Comparison of ENCODE assay signal across 22 mouse cellular contexts in genomic region chr11:63093601-63094000, GRCm38 (mm10). TPM values are rescaled to one million over a fixed set of nuclear protein-coding genes. Genes with fewer than 3 reads are reported as not detected.
DNase-seq lines count a peak whose midpoint lies in the region; TF ChIP-seq lines count a peak whose summit lies in the region.
"Had no signal": no experiment of that assay in that cellular context is flagged by ENCODE, and none has a peak within 500 bp of the region (broad histone marks: within the 10 kb centered on the region; RNA-seq: fewer than 3 reads in every experiment).

No protein-coding gene starts in this region.

- no peak for TF ChIP-seq CTCF in liver, adult 2 months (IDR thresholded peaks at IDR 0.05; ENCODE audit: low read depth, low read length)

- no peak overlapping the region for H3K27ac ChIP-seq in liver, adult 2 months (replicated peaks; ENCODE audit: insufficient read depth, low read depth, low read length)
- H3K27ac ChIP-seq: embryonic facial prominence, embryonic 10.5 days; forebrain, embryonic 13.5 days; heart, embryonic 13.5 days; hindbrain, embryonic 13.5 days had no signal

- TF ChIP-seq POLR2A in liver, adult 2 months (IDR thresholded peaks at IDR 0.05; ENCODE audit: extremely low read depth, insufficient read depth, low read length) = no peak

- peak; percentile 47 for DNase-seq in liver, adult 2 months (ENCODE audit: extremely low read depth, low read depth, low spot score)
- DNase-seq in liver = no peak
- DNase-seq in retina, postnatal 1 day = peak; percentile 24
- DNase-seq in retina, embryonic 14.5 days (ENCODE audit: low spot score) = no peak
- DNase-seq in lung, postnatal 10 days = peak; percentile 32
- peak; percentile 37 for DNase-seq in lung, postnatal 36 days
- no peak for DNase-seq in thymus, postnatal 36 days
- DNase-seq: adrenal gland, adult 8-10 months; adrenal gland, postnatal 36 days; cerebellum, adult 2 months; cerebellum, postnatal 10 days; forebrain, postnatal 0 days; gastrocnemius, postnatal 14 days had no signal

- WGBS in liver, adult 2 months = 65% methylated on average over 5 of the region's 5 CpGs

- H3K27me3 ChIP-seq in liver, adult 2 months (ENCODE audit: control insufficient read depth, insufficient read depth, low read length) = no peaks in the 10 kb centered on the region; the same call in 1 of the 2 replicates
- H3K27me3 ChIP-seq: forebrain, embryonic 13.5 days; heart, embryonic 13.5 days; hindbrain, embryonic 13.5 days had no signal

- no peaks in the 10 kb centered on the region for H3K4me1 ChIP-seq in liver, adult 2 months (ENCODE audit: control insufficient read depth, insufficient read depth, low read length)
- H3K4me1 ChIP-seq: forebrain, embryonic 13.5 days; hindbrain, embryonic 13.5 days had no signal

- no peak overlapping the region for H3K9ac ChIP-seq in liver, adult 2 months (ENCODE audit: low read depth, low read length)
- H3K9ac ChIP-seq: forebrain, embryonic 13.5 days; forebrain, postnatal 0 days; heart, embryonic 13.5 days; hindbrain, embryonic 13.5 days had no signal

- no peak overlapping the region for H3K4me3 ChIP-seq in liver, adult 2 months (ENCODE audit: insufficient read depth, low read depth, low read length)
- H3K4me3 ChIP-seq: embryonic facial prominence, embryonic 10.5 days; forebrain, embryonic 13.5 days; heart, embryonic 13.5 days; hindbrain, embryonic 13.5 days had no signal

- H3K36me3 ChIP-seq in liver, adult 2 months (ENCODE audit: control insufficient read depth, insufficient read depth, low read length) = no peaks in the 10 kb centered on the region
- H3K36me3 ChIP-seq: embryonic facial prominence, embryonic 10.5 days; heart, embryonic 13.5 days; hindbrain, embryonic 13.5 days had no signal

- H3K79me2 ChIP-seq in liver, adult 2 months (ENCODE audit: control insufficient read depth, insufficient read depth, low read length) = no peaks in the 10 kb centered on the region

RNA-seq across cellular contexts. Expression of gene Tekt3, which starts 32.1 kb away (rescaled TPM):
- not detected in 2 replicates for total RNA-seq in liver, adult 2 months (2014; rRNA removed)
- polyA plus RNA-seq in liver, adult 2 months (2012; rRNA removed) = not detected in 2 replicates
- total RNA-seq: adrenal gland, adult 8-10 months; adrenal gland, postnatal 36 days; ES-E14; gastrocnemius, adult 18-20 months; gastrocnemius, postnatal 14 days; heart, adult 8-10 months; hematopoietic stem cell, adult 5-6 weeks had no signal
- polyA plus RNA-seq: cerebellum, adult 2 months; embryonic facial prominence, embryonic 10.5 days; forebrain, embryonic 13.5 days; heart, embryonic 13.5 days; heart, postnatal 0 days; hindbrain, embryonic 13.5 days had no signal

RNA-seq across cellular contexts. Expression of gene Pmp22, which starts 35.2 kb away (rescaled TPM):
- total RNA-seq in liver, adult 2 months (2014; rRNA removed) = 1.8 TPM in 2 replicates
- polyA plus RNA-seq in liver, adult 2 months (2012; rRNA removed) = 2.0 and 3.3 TPM in 2 replicates
- total RNA-seq: hematopoietic stem cell, adult 5-6 weeks had no signal

Comparison
In these comparisons a context has a peak if more than half of its experiments do, and no peak if none do; other contexts are left out.
1. DNase-seq: peak in liver, adult 2 months (single experiment), retina, postnatal 1 day (single experiment), lung, postnatal 10 days (single experiment) and lung, postnatal 36 days (single experiment); none in liver (single experiment), retina, embryonic 14.5 days (single experiment) and thymus, postnatal 36 days (0 of 2).